Mouse (Mus musculus): Measurements from ENCODE around the gene Tm4sf20. TPM values are rescaled to one million over a fixed set of nuclear protein-coding genes. Genes with fewer than 3 reads are reported as not detected.

Tm4sf20 gene
- polyA plus RNA-seq, 1 experiment from 2014 or later = 1.2 TPM

Other genes with a start within 250 kb of the Tm4sf20 start
- 0.16 and 0.18 TPM in 2 replicates for gene Col4a4, start 181.6 kb downstream of the Tm4sf20 start, polyA plus RNA-seq (2015; fragmentation: Nextera tagmentation; extraction: Ambion mirVana)
- gene Col4a3, start 181.5 kb downstream of the Tm4sf20 start, polyA plus RNA-seq (2015; fragmentation: Nextera tagmentation; extraction: Ambion mirVana) = 0.38 and 0.40 TPM in 2 replicates
- 156 and 164 TPM in 2 replicates for gene Mff, start 43.6 kb downstream of the Tm4sf20 start, polyA plus RNA-seq (2015; fragmentation: Nextera tagmentation; extraction: Ambion mirVana)
- gene Gm47791, start 2.8 kb upstream of the Tm4sf20 start, polyA plus RNA-seq (2015; fragmentation: Nextera tagmentation; extraction: Ambion mirVana) = not detected in 2 replicates
- gene Agfg1, start 71.0 kb upstream of the Tm4sf20 start, polyA plus RNA-seq (2015; fragmentation: Nextera tagmentation; extraction: Ambion mirVana) = 39.0 and 44.7 TPM in 2 replicates
- gene A030005L19Rik, start 144.9 kb upstream of the Tm4sf20 start, polyA plus RNA-seq (2015; fragmentation: Nextera tagmentation; extraction: Ambion mirVana) = 0.11 TPM in 1 of 2 replicates, not detected in the other
- gene A030014E15Rik, start 156.5 kb upstream of the Tm4sf20 start, polyA plus RNA-seq (2015; fragmentation: Nextera tagmentation; extraction: Ambion mirVana) = not detected in 2 replicates
- gene Gm6217, start 162.9 kb upstream of the Tm4sf20 start, polyA plus RNA-seq (2015; fragmentation: Nextera tagmentation; extraction: Ambion mirVana) = not detected in 2 replicates
- gene A030003K21Rik, start 174.9 kb upstream of the Tm4sf20 start, polyA plus RNA-seq (2015; fragmentation: Nextera tagmentation; extraction: Ambion mirVana) = not detected in 2 replicates
- not detected in 2 replicates for gene Gm7544, start 187.6 kb upstream of the Tm4sf20 start, polyA plus RNA-seq (2015; fragmentation: Nextera tagmentation; extraction: Ambion mirVana)
- gene Gm47955, start 191.8 kb upstream of the Tm4sf20 start, polyA plus RNA-seq (2015; fragmentation: Nextera tagmentation; extraction: Ambion mirVana) = not detected in 2 replicates
- gene Gm47959, start 232.1 kb upstream of the Tm4sf20 start, polyA plus RNA-seq (2015; fragmentation: Nextera tagmentation; extraction: Ambion mirVana) = not detected in 2 replicates

All from liver, embryonic 16.5 days (tissue).